Mouse (Mus musculus): ENCODE measurements at regions not wholly inside any gene's neighbourhood (a gene's known extent, or its start where the extent isn't known, plus 50 kb on each side); places are given as distances from the start of the nearest gene placed in this dataset.

- TF ChIP-seq POLR2A (IDR thresholded peaks at IDR 0.05; ENCODE audit: low read depth, low read length), result peak; percentile 68
- TF ChIP-seq CTCF (IDR thresholded peaks at IDR 0.05; ENCODE audit: borderline replicate concordance, insufficient read depth, low read length), result no peak
Observed at GRCm38 (mm10) chr9:41582171-41582570, 420.7 kb upstream of the Ubash3b start.
